Mouse (Mus musculus): ENCODE data around the gene Itgb6.

Itgb6 gene

GRCm38 (mm10) chr2:60663071-60663470, 59.4 kb downstream of the Itgb6 start:
- no peak for DNase-seq

- no peak for DNase-seq
These were observed 62.5 kb downstream of the Itgb6 start for GRCm38 (mm10) chr2:60659993-60660392.

GRCm38 (mm10) chr2:60658992-60659391, 63.5 kb downstream of the Itgb6 start:
- no peak for DNase-seq

GRCm38 (mm10) chr2:60654828-60655227, 67.6 kb downstream of the Itgb6 start:
- DNase-seq = no peak

GRCm38 (mm10) chr2:60650155-60650554, 72.3 kb downstream of the Itgb6 start:
- DNase-seq = no peak

GRCm38 (mm10) chr2:60647650-60648049, 74.8 kb downstream of the Itgb6 start:
- no peak for DNase-seq

- no peak for DNase-seq
These were observed 75.9 kb downstream of the Itgb6 start for GRCm38 (mm10) chr2:60646583-60646982.

GRCm38 (mm10) chr2:60643406-60643805, 79.0 kb downstream of the Itgb6 start:
- no peak for DNase-seq

GRCm38 (mm10) chr2:60642606-60643005, 79.8 kb downstream of the Itgb6 start:
- no peak for DNase-seq

GRCm38 (mm10) chr2:60640342-60640672, 82.1 kb downstream of the Itgb6 start:
- DNase-seq = no peak

- no peak for DNase-seq
These were observed 82.7 kb downstream of the Itgb6 start for GRCm38 (mm10) chr2:60639617-60640341.

- no peak for DNase-seq
These were observed 85.3 kb downstream of the Itgb6 start for GRCm38 (mm10) chr2:60636910-60637761.

GRCm38 (mm10) chr2:60636481-60636880, 86.0 kb downstream of the Itgb6 start:
- DNase-seq = no peak

GRCm38 (mm10) chr2:60636038-60636437, 86.4 kb downstream of the Itgb6 start:
- DNase-seq = no peak

GRCm38 (mm10) chr2:60632791-60633190, 89.7 kb downstream of the Itgb6 start:
- DNase-seq = no peak

- no peak for DNase-seq
These were observed 92.1 kb downstream of the Itgb6 start for GRCm38 (mm10) chr2:60630304-60630703.

GRCm38 (mm10) chr2:60627952-60628351, 94.5 kb downstream of the Itgb6 start:
- DNase-seq = no peak

- DNase-seq = no peak
These were observed 94.9 kb downstream of the Itgb6 start for GRCm38 (mm10) chr2:60627515-60627914.

GRCm38 (mm10) chr2:60625766-60626165, 96.7 kb downstream of the Itgb6 start:
- DNase-seq = no peak

GRCm38 (mm10) chr2:60622161-60622560, 100.3 kb downstream of the Itgb6 start:
- DNase-seq = no peak

- DNase-seq = no peak
These were observed 107.7 kb downstream of the Itgb6 start for GRCm38 (mm10) chr2:60614758-60615157.

GRCm38 (mm10) chr2:60613857-60614228, 108.6 kb downstream of the Itgb6 start:
- no peak for DNase-seq

GRCm38 (mm10) chr2:60612906-60613856, 109.3 kb downstream of the Itgb6 start:
- DNase-seq = no peak

Data from kidney, postnatal 4 days (tissue).